Comparison of ENCODE assay signal across 8 mouse cellular contexts in genomic region chr13:62855396-62856304, GRCm38 (mm10). TPM values are rescaled to one million over a fixed set of nuclear protein-coding genes. Genes with fewer than 3 reads are reported as not detected.
DNase-seq lines count a peak whose midpoint lies in the region; ATAC-seq lines count a peak whose summit lies in the region.

No protein-coding gene starts in this region.

- no peaks in the 10 kb centered on the region for H3K9me3 ChIP-seq in kidney, embryonic 14.5 days (ENCODE audit: control insufficient read depth, low read length)
- H3K9me3 ChIP-seq in embryonic facial prominence, embryonic 11.5 days (replicated peaks; ENCODE audit: control insufficient read depth, low read length) = no peaks in the 10 kb centered on the region
- H3K9me3 ChIP-seq in intestine, embryonic 15.5 days = no peaks in the 10 kb centered on the region
- no peaks in the 10 kb centered on the region for H3K9me3 ChIP-seq in midbrain, embryonic 16.5 days (replicated peaks; ENCODE audit: control insufficient read depth, low read length, poor library complexity, severe bottlenecking)

- peak overlapping the region; percentile 23; the same call in 1 of the 2 replicates for H3K9ac ChIP-seq in kidney, embryonic 14.5 days (ENCODE audit: low read depth, low read length)
- H3K9ac ChIP-seq in embryonic facial prominence, embryonic 11.5 days (replicated peaks; ENCODE audit: low read length) = no peak overlapping the region
- H3K9ac ChIP-seq in intestine, embryonic 15.5 days = 0 out of 2 replicates have a peak overlapping the region, but pooled peaks have one; percentile 5
- peak overlapping the region; percentile 62; the same call in 1 of the 2 replicates for H3K9ac ChIP-seq in midbrain, embryonic 16.5 days (ENCODE audit: low read depth, low read length)

- no peaks in the 10 kb centered on the region for H3K27me3 ChIP-seq in kidney, embryonic 14.5 days (ENCODE audit: control insufficient read depth, insufficient read depth, low read length)
- H3K27me3 ChIP-seq in embryonic facial prominence, embryonic 11.5 days (ENCODE audit: control insufficient read depth, insufficient read depth, low read length) = no peaks in the 10 kb centered on the region
- H3K27me3 ChIP-seq in intestine, embryonic 15.5 days (replicated peaks) = no peaks in the 10 kb centered on the region
- H3K27me3 ChIP-seq in midbrain, embryonic 16.5 days (ENCODE audit: control insufficient read depth, insufficient read depth, low read depth, low read length) = no peaks in the 10 kb centered on the region

- no peaks in the 10 kb centered on the region for H3K4me1 ChIP-seq in kidney, embryonic 14.5 days (ENCODE audit: control insufficient read depth, insufficient read depth, low read length)
- no peaks in the 10 kb centered on the region for H3K4me1 ChIP-seq in embryonic facial prominence, embryonic 11.5 days (ENCODE audit: control insufficient read depth, insufficient read depth, low read length)
- 0 out of 2 replicates have a peak, but pooled peaks cover 2% of the 10 kb centered on the region for H3K4me1 ChIP-seq in intestine, embryonic 15.5 days (replicated peaks)
- peaks cover 2% of the 10 kb centered on the region; the same call in 1 of the 2 replicates for H3K4me1 ChIP-seq in midbrain, embryonic 16.5 days (ENCODE audit: control insufficient read depth, insufficient read depth, low read length)

- peak; percentile 32; the same call in 1 of the 2 replicates for ATAC-seq in kidney, embryonic 14.5 days (ENCODE audit: low FRiP score, low TSS enrichment)
- ATAC-seq in embryonic facial prominence, embryonic 11.5 days (replicated peaks; ENCODE audit: insufficient number of reproducible peaks, low FRiP score, low TSS enrichment, low read depth) = no peak; the same call in 1 of the 2 replicates
- 0 out of 2 replicates have a peak, but pooled peaks have one; percentile 0 for ATAC-seq in intestine, embryonic 15.5 days
- ATAC-seq in midbrain, embryonic 16.5 days = peak; percentile 65

- H3K27ac ChIP-seq in kidney, embryonic 14.5 days (ENCODE audit: low read depth, low read length) = no peak overlapping the region
- H3K27ac ChIP-seq in embryonic facial prominence, embryonic 11.5 days (replicated peaks; ENCODE audit: low read depth, low read length) = no peak overlapping the region
- H3K27ac ChIP-seq in intestine, embryonic 15.5 days = no peak overlapping the region
- 0 out of 2 replicates have a peak overlapping the region, but pooled peaks have one; percentile 12 for H3K27ac ChIP-seq in midbrain, embryonic 16.5 days (ENCODE audit: low read length)

- peak overlapping the region; percentile 53 for H3K4me2 ChIP-seq in kidney, embryonic 14.5 days (replicated peaks; ENCODE audit: low read depth, low read length)
- peak overlapping the region; percentile 29 for H3K4me2 ChIP-seq in embryonic facial prominence, embryonic 11.5 days (ENCODE audit: low read depth, low read length)
- peak overlapping the region; percentile 77 for H3K4me2 ChIP-seq in intestine, embryonic 15.5 days (replicated peaks)
- peak overlapping the region; percentile 65 for H3K4me2 ChIP-seq in midbrain, embryonic 16.5 days (ENCODE audit: low read length)

- DNase-seq in kidney, postnatal 25 days = no peak
- no peak for DNase-seq in embryonic facial prominence, embryonic 11.5 days (ENCODE audit: low spot score)
- DNase-seq in adrenal gland, postnatal 4 days (ENCODE audit: low spot score in 2 of 2) = no peak
- no peak for DNase-seq in thymus, postnatal 25 days
- DNase-seq in spleen, postnatal 14 days (ENCODE audit: low spot score in 2 of 2) = no peak

- 29% methylated on average over 25 of the region's 25 CpGs for WGBS in kidney, embryonic 14.5 days
- 37% methylated on average over 25 of the region's 25 CpGs for WGBS in embryonic facial prominence, embryonic 11.5 days
- WGBS in intestine, embryonic 15.5 days = 33% methylated on average over 25 of the region's 25 CpGs
- 29% methylated on average over 25 of the region's 25 CpGs for WGBS in midbrain, embryonic 16.5 days

- H3K36me3 ChIP-seq in kidney, embryonic 14.5 days (ENCODE audit: control insufficient read depth, insufficient read depth, low read length) = no peaks in the 10 kb centered on the region
- no peaks in the 10 kb centered on the region for H3K36me3 ChIP-seq in embryonic facial prominence, embryonic 11.5 days (replicated peaks; ENCODE audit: control insufficient read depth, insufficient read depth, low read depth, low read length)
- no peaks in the 10 kb centered on the region for H3K36me3 ChIP-seq in intestine, embryonic 15.5 days
- H3K36me3 ChIP-seq in midbrain, embryonic 16.5 days (ENCODE audit: control insufficient read depth, insufficient read depth, low read length) = no peaks in the 10 kb centered on the region

- H3K4me3 ChIP-seq in kidney, embryonic 14.5 days (ENCODE audit: low read length) = peak overlapping the region; percentile 36
- no peak overlapping the region for H3K4me3 ChIP-seq in embryonic facial prominence, embryonic 11.5 days (ENCODE audit: low read depth, low read length)
- peak overlapping the region; percentile 32 for H3K4me3 ChIP-seq in intestine, embryonic 15.5 days (replicated peaks)
- peak overlapping the region; percentile 39 for H3K4me3 ChIP-seq in midbrain, embryonic 16.5 days (ENCODE audit: low read depth, low read length)

RNA-seq across cellular contexts. Expression of gene Fbp2, which starts 2.6 kb away (rescaled TPM):
- 1.7 and 5.9 TPM in 2 replicates for polyA plus RNA-seq in kidney, embryonic 14.5 days (2014; fragmentation: Nextera tagmentation; extraction: Ambion mirVana)
- 0.21 and 0.22 TPM in 2 replicates for polyA plus RNA-seq in embryonic facial prominence, embryonic 11.5 days (2014; fragmentation: Nextera tagmentation; extraction: Ambion mirVana)
- polyA plus RNA-seq in intestine, embryonic 15.5 days (2015; fragmentation: Nextera tagmentation; extraction: Ambion mirVana) = 246 and 281 TPM in 2 replicates
- polyA plus RNA-seq in midbrain, embryonic 16.5 days (2015; fragmentation: Nextera tagmentation; extraction: Ambion mirVana) = 0.82 and 1.2 TPM in 2 replicates
- 1 to 10 TPM; 8.0 to 8.7 TPM for total RNA-seq in adrenal gland, postnatal 4 days (2021)

RNA-seq across cellular contexts. Expression of gene Fbp1, which starts 32.4 kb away (rescaled TPM):
- 1.8 and 3.9 TPM in 2 replicates for polyA plus RNA-seq in kidney, embryonic 14.5 days (2014; fragmentation: Nextera tagmentation; extraction: Ambion mirVana)
- polyA plus RNA-seq in embryonic facial prominence, embryonic 11.5 days (2014; fragmentation: Nextera tagmentation; extraction: Ambion mirVana) = 0.31 TPM in 1 of 2 replicates, not detected in the other
- 2.2 and 4.0 TPM in 2 replicates for polyA plus RNA-seq in intestine, embryonic 15.5 days (2015; fragmentation: Nextera tagmentation; extraction: Ambion mirVana)
- not detected in 2 replicates for polyA plus RNA-seq in midbrain, embryonic 16.5 days (2015; fragmentation: Nextera tagmentation; extraction: Ambion mirVana)
- total RNA-seq in adrenal gland, postnatal 4 days (2021) = 100 to 1,000 TPM in 1 of 2 experiments, 10 to 100 TPM in 1; 56.3 to 142 TPM

Comparison
In these comparisons a context has a peak if more than half of its experiments do, and no peak if none do; other contexts are left out.
1. RNA of gene Fbp2, which starts 2.6 kb away (polyA plus RNA-seq): 246 to 281 TPM in intestine, embryonic 15.5 days; 1.7 to 5.9 TPM in kidney, embryonic 14.5 days, 0.82 to 1.2 TPM in midbrain, embryonic 16.5 days and 0.21 to 0.22 TPM in embryonic facial prominence, embryonic 11.5 days; every median in the first group is over 10 times any median in the second.
2. Peak in every context shown above with its lines, with median percentiles within 50 percentile points of each other: H3K4me2 ChIP-seq.